Mouse (Mus musculus): ENCODE data around the gene Scn3b. TPM values are rescaled to one million over a fixed set of nuclear protein-coding genes. Genes with fewer than 3 reads are reported as not detected.

Scn3b gene
- polyA plus RNA-seq, 1 experiment from 2014 or later = 86.5 TPM

DNA sequence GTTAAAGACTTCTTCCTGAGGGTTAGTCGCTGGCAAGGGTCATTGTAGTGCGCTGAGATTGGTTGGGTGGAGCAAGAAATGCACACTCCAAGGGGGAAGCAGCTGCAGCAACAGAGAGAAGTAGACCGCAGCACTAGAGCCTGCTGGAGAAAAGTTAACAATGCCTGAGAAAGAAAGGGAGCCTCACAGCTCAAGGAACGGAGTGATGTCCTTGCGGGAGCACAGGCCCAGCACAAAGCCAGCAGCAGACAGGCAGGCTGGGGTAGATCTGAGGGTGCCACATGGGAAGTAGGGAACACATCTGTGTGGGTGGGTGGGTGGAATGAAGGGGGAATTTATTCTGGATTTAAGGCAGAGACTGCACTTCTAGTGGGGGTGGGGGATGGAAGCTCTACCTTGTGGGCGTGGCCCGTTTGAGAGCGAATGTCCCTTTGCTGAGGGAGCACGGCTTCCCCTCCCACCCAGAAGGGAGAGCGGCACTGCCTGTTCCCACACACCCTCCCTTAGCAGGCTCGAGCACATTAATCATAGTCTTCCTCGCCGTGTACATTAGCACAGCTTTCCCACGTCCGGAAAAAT is 27.7 kb upstream of the Scn3b start:
- WGBS = 1% methylated on average over 15 of the region's 15 CpGs
- H3K4me2 ChIP-seq (replicated peaks) = peak overlapping the region; percentile 61

DNA sequence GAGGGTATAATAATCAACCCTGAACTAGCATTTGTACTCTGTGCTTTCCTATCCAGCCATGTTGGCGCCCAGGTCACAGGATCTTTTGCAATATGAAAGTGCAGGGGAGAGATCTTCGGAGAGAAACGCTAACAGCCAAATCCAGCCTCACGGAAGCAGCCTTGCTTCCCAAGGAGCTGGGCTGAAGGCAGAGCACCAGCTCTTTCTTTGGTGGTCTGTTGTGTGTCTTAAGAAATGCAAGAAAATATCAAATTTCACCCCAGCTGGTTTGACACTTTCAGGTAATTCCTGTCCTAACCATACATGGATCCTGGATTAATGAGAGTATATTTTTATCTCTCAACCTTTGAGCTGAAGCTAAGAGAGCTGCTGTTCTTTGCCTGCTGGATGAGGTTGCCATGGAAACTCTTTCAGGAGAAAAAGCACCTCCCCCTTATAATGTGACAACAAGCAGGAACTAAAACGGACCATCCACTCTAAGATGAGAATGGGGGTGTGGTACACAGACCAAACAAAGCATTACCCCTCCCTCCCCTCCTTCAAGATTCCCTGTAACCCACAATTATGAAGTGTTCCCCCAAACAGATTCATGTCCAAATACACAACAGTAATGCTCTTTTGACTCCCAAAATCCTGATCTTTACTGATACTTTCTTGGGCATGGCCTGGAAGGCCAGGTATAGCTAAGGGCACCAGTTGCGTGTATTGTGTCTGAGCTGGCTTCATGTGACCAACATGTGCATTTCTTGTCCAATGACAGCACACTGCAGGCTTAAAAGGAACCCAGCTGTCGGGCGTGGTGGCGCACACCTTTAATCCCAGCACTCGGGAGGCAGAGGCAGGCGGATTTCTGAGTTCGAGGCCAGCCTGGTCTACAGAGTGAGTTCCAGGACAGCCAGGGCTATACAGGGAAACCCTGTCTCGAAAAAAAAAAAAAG is 26.8 kb upstream of the Scn3b start:
- peak overlapping the region; percentile 61 for H3K4me2 ChIP-seq (replicated peaks)
- ATAC-seq = peak; percentile 83
- peaks cover 29% of the 10 kb centered on the region for H3K4me1 ChIP-seq (replicated peaks)
- H3K36me3 ChIP-seq = no peaks in the 10 kb centered on the region
- peak overlapping the region; percentile 63 for H3K9ac ChIP-seq (replicated peaks)
- H3K27ac ChIP-seq = peak overlapping the region; percentile 94
- peak overlapping the region; percentile 42 for H3K4me3 ChIP-seq (replicated peaks)
- H3K9me3 ChIP-seq = no peaks in the 10 kb centered on the region
- peaks cover 4% of the 10 kb centered on the region; the same call in 1 of the 2 replicates for H3K27me3 ChIP-seq
- WGBS = 50% methylated on average over 13 of the region's 13 CpGs

More for the DNA sequence above, 27.7 kb upstream of the Scn3b start:
- Histone ChIP-seq H3K27ac (peak overlapping the region; percentile 94), H3K36me3 (no peaks in the 10 kb centered on the region), H3K9me3 (no peaks in the 10 kb centered on the region), H3K4me1 (replicated peaks) (peaks cover 28% of the 10 kb centered on the region), H3K27me3 (peaks cover 4% of the 10 kb centered on the region; the same call in 1 of the 2 replicates), H3K9ac (replicated peaks) (peak overlapping the region; percentile 63), H3K4me3 (replicated peaks) (peak overlapping the region; percentile 42)
- peak; percentile 82 for ATAC-seq

- 83% methylated on average over 9 of the region's 9 CpGs for WGBS
- Histone ChIP-seq H3K27ac (no peak overlapping the region), H3K4me3 (replicated peaks) (no peak overlapping the region), H3K9me3 (no peaks in the 10 kb centered on the region), H3K9ac (replicated peaks) (no peak overlapping the region), H3K4me1 (replicated peaks) (peaks cover 28% of the 10 kb centered on the region), H3K27me3 (no peaks in the 10 kb centered on the region), H3K36me3 (no peaks in the 10 kb centered on the region), H3K4me2 (replicated peaks) (no peak overlapping the region)
- no peak for ATAC-seq
Observed at GRCm38 (mm10) chr9:40245466-40245865, 23.6 kb upstream of the Scn3b start.

GRCm38 (mm10) chr9:40245974-40246665 is 22.9 kb upstream of the Scn3b start:
- H3K4me1 ChIP-seq (replicated peaks) = peaks cover 22% of the 10 kb centered on the region
- WGBS = 72% methylated on average over 7 of the region's 7 CpGs
- peak overlapping the region; percentile 21; the same call in 1 of the 2 replicates for H3K27ac ChIP-seq
- no peaks in the 10 kb centered on the region for H3K27me3 ChIP-seq
- H3K4me2 ChIP-seq (replicated peaks) = no peak overlapping the region
- no peak for ATAC-seq
- H3K9me3 ChIP-seq = no peaks in the 10 kb centered on the region
- no peaks in the 10 kb centered on the region for H3K36me3 ChIP-seq
- no peak overlapping the region for H3K9ac ChIP-seq (replicated peaks)
- H3K4me3 ChIP-seq (replicated peaks) = no peak overlapping the region

DNA sequence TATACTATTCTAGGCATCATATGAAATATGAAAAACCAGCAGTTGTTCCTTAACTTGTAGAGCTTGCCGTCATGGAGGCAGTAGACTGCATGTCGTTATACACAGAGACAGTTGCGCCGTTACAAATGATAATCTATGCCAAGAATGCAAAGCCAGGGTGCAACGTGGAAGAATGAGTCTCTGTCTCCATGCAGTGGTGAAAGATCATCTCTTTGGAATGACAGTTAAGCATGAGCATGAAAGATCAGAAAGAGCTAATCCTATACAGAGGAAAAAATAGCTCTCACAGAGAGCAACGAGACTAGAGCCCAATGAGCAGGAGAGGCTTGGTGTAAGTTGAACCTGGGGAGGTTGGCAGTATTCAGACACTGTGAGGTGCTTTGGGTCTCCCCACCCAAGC is 22.3 kb upstream of the Scn3b start:
- Histone ChIP-seq H3K27ac (no peak overlapping the region), H3K9me3 (no peaks in the 10 kb centered on the region), H3K4me2 (replicated peaks) (no peak overlapping the region), H3K4me1 (replicated peaks) (peaks cover 17% of the 10 kb centered on the region), H3K9ac (replicated peaks) (no peak overlapping the region), H3K27me3 (no peaks in the 10 kb centered on the region), H3K4me3 (replicated peaks) (no peak overlapping the region), H3K36me3 (no peaks in the 10 kb centered on the region)
- ATAC-seq = no peak
- 62% methylated on average over 6 of the region's 6 CpGs for WGBS

DNA sequence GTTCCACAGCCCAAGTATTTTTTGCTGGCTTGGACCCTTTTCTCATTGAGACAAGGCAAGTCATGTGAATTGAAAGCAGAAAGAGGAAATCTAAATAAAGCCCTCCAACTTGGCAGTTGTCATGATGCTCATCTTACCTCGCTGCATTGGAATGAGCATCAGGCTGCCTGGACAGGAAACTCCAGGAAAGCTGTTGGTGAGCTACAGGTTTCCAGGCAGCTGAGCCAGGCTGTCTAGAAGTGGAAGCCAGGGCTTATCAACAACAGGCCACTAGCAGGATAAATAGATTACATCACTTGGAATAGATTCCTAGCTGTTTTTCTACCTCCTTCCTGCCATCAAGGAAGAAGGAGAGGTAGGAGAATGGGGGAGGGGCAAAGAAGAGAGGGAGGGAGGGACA is 19.9 kb upstream of the Scn3b start:
- no peak overlapping the region for H3K27ac ChIP-seq
- no peak overlapping the region for H3K4me3 ChIP-seq (replicated peaks)
- peaks cover 10% of the 10 kb centered on the region; the same call in 1 of the 2 replicates for H3K4me1 ChIP-seq (replicated peaks)
- no peak for ATAC-seq
- no peaks in the 10 kb centered on the region for H3K36me3 ChIP-seq
- H3K9me3 ChIP-seq = no peaks in the 10 kb centered on the region
- no peaks in the 10 kb centered on the region for H3K27me3 ChIP-seq
- WGBS = 80% methylated on average over 1 of the region's 1 CpGs
- no peak overlapping the region for H3K4me2 ChIP-seq (replicated peaks)
- no peak overlapping the region for H3K9ac ChIP-seq (replicated peaks)

DNA sequence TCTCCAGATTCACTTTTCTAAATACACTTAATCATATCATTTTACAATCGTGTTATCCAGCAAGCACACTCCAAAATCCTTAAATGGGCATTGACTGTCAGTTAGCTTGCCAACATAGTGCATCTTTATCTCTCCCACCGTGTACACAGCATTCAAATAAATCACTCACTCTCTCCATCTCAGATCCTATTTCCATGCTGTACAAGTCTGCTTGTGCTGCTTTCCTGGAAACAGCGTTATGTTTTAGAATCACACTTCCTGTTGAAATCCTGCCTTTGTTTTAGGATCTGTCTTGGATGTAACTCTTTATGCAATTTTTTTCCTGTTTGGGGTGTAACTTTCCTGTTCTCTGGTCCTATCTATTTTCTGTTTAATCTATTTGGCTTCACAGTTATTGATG is 16.6 kb upstream of the Scn3b start:
- Histone ChIP-seq H3K9me3 (no peaks in the 10 kb centered on the region), H3K36me3 (no peaks in the 10 kb centered on the region), H3K4me1 (replicated peaks) (no peaks in the 10 kb centered on the region), H3K4me3 (replicated peaks) (no peak overlapping the region), H3K4me2 (replicated peaks) (no peak overlapping the region), H3K9ac (replicated peaks) (no peak overlapping the region), H3K27me3 (no peaks in the 10 kb centered on the region), H3K27ac (no peak overlapping the region)
- WGBS = 83% methylated on average over 3 of the region's 3 CpGs
- no peak for ATAC-seq

GRCm38 (mm10) chr9:40263874-40264273 is 5.1 kb upstream of the Scn3b start:
- 62% methylated on average over 6 of the region's 6 CpGs for WGBS
- ATAC-seq = no peak

GRCm38 (mm10) chr9:40268040-40268747 is 823 bp upstream of the Scn3b start:
- peak overlapping the region; percentile 55 for H3K4me3 ChIP-seq (replicated peaks)
- 11% methylated on average over 21 of the region's 21 CpGs for WGBS
- ATAC-seq = peak; percentile 1; the same call in 1 of the 2 replicates
- H3K9me3 ChIP-seq = no peaks in the 10 kb centered on the region
- peak overlapping the region; percentile 79; the same call in 1 of the 2 replicates for H3K9ac ChIP-seq (replicated peaks)
- H3K36me3 ChIP-seq = no peaks in the 10 kb centered on the region
- H3K4me2 ChIP-seq (replicated peaks) = peak overlapping the region; percentile 70
- H3K4me1 ChIP-seq (replicated peaks) = peaks cover 45% of the 10 kb centered on the region
- H3K27me3 ChIP-seq = no peaks in the 10 kb centered on the region
- H3K27ac ChIP-seq = peak overlapping the region; percentile 67; the same call in 1 of the 2 replicates

More at GRCm38 (mm10) chr9:40263874-40264273, 5.1 kb upstream of the Scn3b start:
- H3K27me3 ChIP-seq = no peaks in the 10 kb centered on the region
- peaks cover 15% of the 10 kb centered on the region for H3K4me1 ChIP-seq (replicated peaks)
- no peak overlapping the region for H3K27ac ChIP-seq
- H3K9me3 ChIP-seq = no peaks in the 10 kb centered on the region
- no peak overlapping the region for H3K4me2 ChIP-seq (replicated peaks)
- no peak overlapping the region for H3K4me3 ChIP-seq (replicated peaks)
- no peak overlapping the region for H3K9ac ChIP-seq (replicated peaks)
- no peaks in the 10 kb centered on the region for H3K36me3 ChIP-seq

DNA sequence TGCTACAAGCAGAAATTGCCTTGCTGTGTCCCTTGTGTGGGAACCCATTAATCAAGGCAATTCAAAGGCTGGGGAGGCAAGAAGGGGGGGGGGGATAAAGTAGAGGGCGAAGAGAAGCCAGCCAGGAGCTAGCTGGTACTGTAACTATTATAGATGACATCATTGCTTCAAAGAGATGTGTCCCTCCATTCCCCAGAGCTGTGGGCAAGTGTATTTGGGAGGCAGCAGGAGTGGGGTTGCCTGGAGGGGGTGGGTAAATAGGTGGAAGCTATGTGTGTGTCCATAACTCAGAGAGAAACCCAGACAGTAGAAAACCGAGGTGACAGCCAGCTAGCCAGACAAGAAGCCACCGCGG is 292 bp upstream of the Scn3b start:
- no peaks in the 10 kb centered on the region for H3K27me3 ChIP-seq
- peak overlapping the region; percentile 79 for H3K9ac ChIP-seq (replicated peaks)
- peaks cover 50% of the 10 kb centered on the region for H3K4me1 ChIP-seq (replicated peaks)
- H3K4me2 ChIP-seq (replicated peaks) = peak overlapping the region; percentile 70
- 0% methylated on average over 4 of the region's 4 CpGs for WGBS
- no peak; the same call in 1 of the 2 replicates for ATAC-seq
- H3K9me3 ChIP-seq = no peaks in the 10 kb centered on the region
- peak overlapping the region; percentile 67 for H3K27ac ChIP-seq
- peak overlapping the region; percentile 55 for H3K4me3 ChIP-seq (replicated peaks)
- no peaks in the 10 kb centered on the region for H3K36me3 ChIP-seq

GRCm38 (mm10) chr9:40269880-40270279 is 863 bp downstream of the Scn3b start:
- H3K4me2 ChIP-seq (replicated peaks) = peak overlapping the region; percentile 70

More at GRCm38 (mm10) chr9:40269880-40270279, 863 bp downstream of the Scn3b start:
- peak overlapping the region; percentile 67 for H3K27ac ChIP-seq
- H3K9me3 ChIP-seq = no peaks in the 10 kb centered on the region
- no peaks in the 10 kb centered on the region for H3K36me3 ChIP-seq
- peak overlapping the region; percentile 79 for H3K9ac ChIP-seq (replicated peaks)
- H3K4me1 ChIP-seq (replicated peaks) = peaks cover 52% of the 10 kb centered on the region
- peak overlapping the region; percentile 55 for H3K4me3 ChIP-seq (replicated peaks)
- WGBS = 16% methylated on average over 8 of the region's 8 CpGs
- no peaks in the 10 kb centered on the region for H3K27me3 ChIP-seq
- no peak for ATAC-seq
